Mouse (Mus musculus) adipocyte (in vitro differentiated cells): Measurements from ENCODE around the gene Edrf1.
"Not testable (repeated sequence)": the region's sequence is repeated elsewhere in the genome, so short reads cannot be mapped to it uniquely, and the experiment has no call there.

Experiments
- DNase-seq: peaks from one replicate; pipeline ENCODE4 v3.0.0-alpha.2; 2016; ENCODE audit warnings: low spot score

The Edrf1 gene

GRCm38 (mm10) chr7:133645716-133646115, 8.4 kb downstream of the Edrf1 start:
- DNase-seq = no peak

- DNase-seq = no peak
Measured at GRCm38 (mm10) chr7:133662467-133662866, 25.1 kb downstream of the Edrf1 start.

- peak; percentile 5 for DNase-seq
Measured at GRCm38 (mm10) chr7:133669071-133669470, 31.7 kb downstream of the Edrf1 start.

- no peak for DNase-seq
Measured at GRCm38 (mm10) chr7:133669946-133670345, 32.6 kb downstream of the Edrf1 start.

DNA sequence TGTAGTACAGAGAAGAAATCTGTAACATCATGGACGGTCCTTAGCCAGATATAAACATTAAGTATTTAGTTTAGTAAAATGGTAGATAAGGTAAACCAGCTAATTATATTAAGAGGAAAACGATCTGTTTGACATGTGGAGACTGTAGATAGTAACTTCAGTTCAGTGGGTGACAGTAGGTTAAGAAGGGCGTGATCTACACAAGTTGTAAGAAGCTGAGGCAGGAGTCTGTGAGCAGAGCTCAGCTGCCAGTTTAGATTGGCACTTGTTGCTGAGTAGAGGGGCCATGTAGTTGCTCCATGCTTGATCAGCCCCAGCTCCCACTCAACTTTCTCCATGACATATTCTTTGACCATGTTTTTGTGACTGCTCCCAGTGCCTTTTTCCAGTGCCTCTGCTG, 33.5 kb downstream of the Edrf1 start:
- DNase-seq = no peak

- no peak for DNase-seq
Measured at GRCm38 (mm10) chr7:133676002-133676401, 38.7 kb downstream of the Edrf1 start.

DNA sequence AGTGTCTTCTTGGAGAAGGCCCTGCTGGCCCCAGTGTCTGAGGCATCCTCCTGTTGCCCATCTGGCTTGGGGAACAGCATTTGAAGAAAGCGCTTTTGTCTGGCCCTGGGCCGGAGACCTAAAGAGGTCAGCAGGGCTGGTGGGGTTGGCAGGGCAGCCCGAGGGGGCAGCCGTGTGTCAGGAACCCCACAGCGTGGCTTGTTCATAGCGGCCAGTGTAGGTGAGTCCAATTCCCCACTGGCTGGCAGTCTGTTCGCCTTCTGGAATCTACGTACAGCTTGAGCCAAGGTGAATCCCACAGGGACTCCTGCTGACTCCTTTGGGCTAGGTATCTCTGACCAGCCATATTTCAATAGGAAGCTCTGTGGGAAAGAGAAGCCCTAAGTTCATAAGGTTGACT, 41.4 kb downstream of the Edrf1 start:
- DNase-seq = no peak

DNA sequence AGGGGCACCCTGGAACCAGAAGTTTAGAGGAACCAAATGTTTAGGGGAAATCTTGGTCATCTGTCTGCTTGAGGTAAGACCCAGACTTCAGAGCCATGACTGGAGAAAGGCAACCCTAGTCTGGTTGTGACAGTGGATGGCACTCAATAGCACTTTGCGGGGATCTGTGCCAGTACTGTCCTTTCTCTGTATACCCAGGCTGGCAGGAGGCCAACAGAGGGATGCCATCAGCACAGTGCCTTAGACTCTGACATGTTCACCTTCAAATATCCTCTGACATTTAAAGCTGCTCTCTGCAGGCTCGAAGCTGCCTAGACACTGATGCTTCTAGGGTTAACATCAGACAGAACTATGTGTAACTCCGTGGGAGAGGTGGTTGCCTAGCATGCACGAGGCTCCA, 42.1 kb downstream of the Edrf1 start:
- DNase-seq = no peak

DNA sequence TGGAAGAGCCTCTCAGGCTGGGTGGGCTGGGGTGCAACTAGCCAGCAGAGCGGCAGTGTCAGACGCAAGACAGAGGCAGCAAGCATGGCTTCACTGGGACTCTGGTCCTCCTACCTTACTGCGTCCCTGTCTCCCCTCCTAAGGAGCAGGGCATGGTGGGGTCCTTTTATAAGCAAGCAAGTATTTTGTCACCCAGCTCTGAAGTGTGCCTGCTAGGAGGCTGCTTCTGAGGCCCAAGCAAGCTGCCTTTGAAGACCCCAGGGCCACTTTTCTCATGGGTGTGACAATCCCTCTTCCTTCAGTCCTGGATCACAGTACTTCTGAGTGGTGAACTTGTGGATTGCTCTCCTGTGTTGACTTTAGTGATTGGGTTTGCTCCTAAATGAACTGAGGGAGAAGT, 42.6 kb downstream of the Edrf1 start, which contains the start of gene Mmp21:
Gene Mmp21, minus strand, starts transcription at position 101 of the 400 bp plus-strand sequence.
- no peak for DNase-seq

- DNase-seq = no peak
Measured at GRCm38 (mm10) chr7:133683626-133684025, 46.3 kb downstream of the Edrf1 start.

DNA sequence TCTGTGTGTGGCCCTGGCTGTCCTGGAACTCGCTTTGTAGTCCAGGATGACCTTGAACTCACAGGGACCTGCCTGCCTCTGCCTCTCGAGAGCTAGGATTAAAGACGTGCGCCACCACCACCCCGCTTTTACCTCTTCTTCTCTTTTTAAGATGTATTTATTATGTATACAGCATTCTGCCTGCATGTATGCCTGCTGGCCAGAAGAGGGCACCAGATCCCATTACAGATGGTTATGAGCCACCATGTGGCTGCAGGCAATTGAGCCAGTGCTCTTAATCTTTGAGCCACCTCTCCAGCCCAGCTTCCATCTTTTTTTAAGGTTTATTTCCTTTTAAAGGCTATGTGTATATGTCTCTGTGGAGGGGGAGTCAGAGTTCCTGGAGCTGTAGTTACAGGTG, 46.8 kb downstream of the Edrf1 start:
- DNase-seq = no peak

- no peak for DNase-seq
Measured at GRCm38 (mm10) chr7:133684701-133685100, 47.4 kb downstream of the Edrf1 start.

DNA sequence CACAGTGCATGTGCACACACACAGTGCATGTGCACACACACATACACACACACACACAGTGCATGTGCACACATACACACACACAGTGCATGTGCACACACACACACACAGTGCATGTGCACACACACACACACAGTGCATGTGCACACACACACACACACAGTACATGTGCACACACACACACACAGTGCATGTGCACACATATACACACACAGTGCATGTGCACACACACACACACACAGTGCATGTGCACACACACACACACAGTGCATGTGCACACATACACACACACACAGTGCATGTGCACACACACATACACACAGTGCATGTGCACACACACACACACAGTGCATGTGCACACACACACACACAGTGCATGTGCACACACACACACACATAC, 48.3 kb downstream of the Edrf1 start:
- not testable (repeated sequence) for DNase-seq

DNA sequence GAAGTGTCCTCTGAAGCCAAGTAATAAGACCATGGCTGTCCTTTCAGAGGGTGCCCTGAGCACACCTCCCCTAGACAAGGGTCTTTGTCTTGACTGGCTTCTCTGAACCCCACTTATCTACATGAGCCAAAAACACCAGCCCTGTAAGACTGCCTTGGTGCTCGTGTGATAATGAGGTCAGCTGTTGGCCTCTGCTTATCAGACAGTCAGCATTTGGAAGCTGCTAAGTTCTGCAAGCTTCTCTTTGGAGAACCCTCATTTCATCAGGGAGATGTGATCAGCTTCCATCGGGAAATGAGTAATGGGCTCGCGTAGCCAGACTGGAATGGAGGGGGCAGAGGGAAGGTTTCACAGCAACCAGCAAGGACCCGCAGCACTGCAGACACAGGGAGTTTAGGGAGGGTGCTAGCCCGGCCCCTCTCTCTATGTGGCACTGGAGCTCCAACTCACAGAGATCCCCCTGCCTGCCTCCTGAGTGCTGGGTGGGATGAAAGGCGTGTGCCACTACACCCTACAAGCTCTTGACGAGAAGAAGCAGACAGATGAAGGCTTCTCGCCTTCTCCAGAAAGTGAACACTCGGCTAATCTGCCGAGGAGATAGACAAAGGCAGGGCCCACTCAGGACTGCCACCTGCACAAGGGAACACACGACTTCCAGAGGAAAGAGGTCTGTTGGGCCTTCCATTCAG, 60.8 kb downstream of the Edrf1 start:
- no peak for DNase-seq

GRCm38 (mm10) chr7:133699885-133700284, 62.5 kb downstream of the Edrf1 start:
- DNase-seq = no peak

- DNase-seq = no peak
Measured at GRCm38 (mm10) chr7:133701366-133701765, 64.0 kb downstream of the Edrf1 start.

DNA sequence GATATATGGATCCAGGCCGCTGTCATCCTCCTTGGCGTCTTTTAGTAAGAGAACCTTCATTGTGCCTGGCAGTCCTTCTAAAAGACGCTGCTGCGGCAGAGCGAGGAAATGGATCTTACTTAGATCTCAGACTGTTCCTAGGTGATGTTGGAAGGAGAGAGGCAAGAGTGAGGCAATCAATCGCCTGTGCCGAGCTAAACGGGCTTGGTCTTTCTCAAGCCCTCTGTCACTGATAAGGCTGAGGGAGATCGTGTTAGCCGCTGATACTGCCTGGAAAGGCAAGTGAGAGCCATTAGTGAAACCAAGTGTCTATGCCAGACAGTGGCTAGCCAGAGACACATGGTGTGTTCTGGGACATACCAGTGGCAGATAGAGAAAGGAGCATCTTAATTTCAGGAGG, 65.0 kb downstream of the Edrf1 start:
- DNase-seq = no peak

GRCm38 (mm10) chr7:133703906-133704305, 66.6 kb downstream of the Edrf1 start:
- no peak for DNase-seq

DNA sequence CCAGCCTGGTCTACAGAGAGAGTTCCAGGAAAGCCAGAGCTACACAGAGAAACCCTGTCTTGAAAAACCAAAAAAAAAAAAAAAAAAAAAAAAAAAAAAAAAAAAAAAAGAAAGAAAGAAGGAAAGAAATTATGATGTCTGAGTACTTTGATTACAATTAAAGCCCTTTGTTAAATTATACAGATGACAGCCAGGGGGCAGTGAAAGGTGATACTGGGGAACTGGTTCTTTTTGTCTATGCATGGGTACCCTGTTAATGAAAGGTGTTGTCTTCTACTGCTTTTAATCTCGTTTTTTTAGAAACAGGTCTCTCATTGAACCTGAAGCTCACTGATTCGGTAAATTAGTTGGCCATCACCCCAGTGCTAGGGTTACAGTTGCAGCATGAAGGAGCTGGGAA, 70.0 kb downstream of the Edrf1 start:
- DNase-seq = no peak

GRCm38 (mm10) chr7:133715387-133715786, 78.0 kb downstream of the Edrf1 start:
- DNase-seq = no peak

DNA sequence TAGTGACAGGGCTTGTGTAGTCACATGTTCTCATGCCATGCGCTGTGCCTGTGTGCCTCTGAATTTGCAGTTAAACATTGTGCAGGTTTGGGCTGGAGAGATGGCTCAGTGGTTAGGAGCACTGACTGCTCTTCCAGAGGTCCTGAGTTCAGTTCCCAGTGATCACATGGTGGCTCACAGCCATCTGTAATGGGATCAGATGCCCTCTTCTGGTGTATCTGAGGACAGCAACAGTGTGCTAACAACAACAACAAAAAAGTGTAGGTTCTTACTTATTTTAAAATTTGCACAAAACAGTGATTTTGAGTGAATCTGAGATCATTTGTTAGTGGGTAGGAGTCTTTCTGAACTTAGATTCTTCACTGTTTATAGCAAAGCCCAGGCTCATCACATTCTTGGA, 81.2 kb downstream of the Edrf1 start:
- DNase-seq = no peak

DNA sequence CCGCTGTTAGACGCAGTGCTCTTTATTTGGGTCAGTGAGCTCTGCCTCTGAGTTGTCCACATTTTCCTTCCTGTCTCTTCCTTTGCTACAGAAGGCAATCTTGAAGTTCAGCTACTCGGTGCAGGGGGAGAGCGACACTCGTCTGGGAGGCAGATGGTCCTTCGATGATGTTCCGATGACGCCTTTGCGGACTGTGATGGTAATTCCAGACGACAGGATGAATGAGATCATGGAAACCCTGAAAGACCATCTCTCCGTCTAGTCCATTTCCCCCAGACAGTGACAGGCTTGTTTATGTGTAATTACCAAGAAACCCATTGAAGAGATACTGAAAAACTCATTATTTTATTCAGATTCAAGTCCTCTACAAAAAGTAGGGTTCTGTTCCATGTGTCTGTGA, 83.3 kb downstream of the Edrf1 start:
- no peak for DNase-seq
